Mouse (Mus musculus): ENCODE data around the gene Vasp.

GRCm38 (mm10) chr7:19305796-19306765 is 34.5 kb upstream of the Vasp start:
- TF ChIP-seq TAL1 (IDR thresholded peaks at IDR 0.05; ENCODE audit: low read length) (no peak), GATA1 (IDR thresholded peaks at IDR 0.05; ENCODE audit: low read length) (no peak)

All from erythroblast, embryonic 14.5 days (primary cell).